Mouse (Mus musculus) v-Abl transformed pro-B cells (cell line): ENCODE data around the gene Phox2b.

Experiments
- in situ Hi-C, 2 experiments: fragments of 400-800 bp; cut with MboI; formaldehyde crosslinking; loops; one replicate each; pipeline ENCODE4 v1.15.1; 2025; ENCODE audit not compliant: unreplicated experiment in 2 of 2

Phox2b gene

DNA sequence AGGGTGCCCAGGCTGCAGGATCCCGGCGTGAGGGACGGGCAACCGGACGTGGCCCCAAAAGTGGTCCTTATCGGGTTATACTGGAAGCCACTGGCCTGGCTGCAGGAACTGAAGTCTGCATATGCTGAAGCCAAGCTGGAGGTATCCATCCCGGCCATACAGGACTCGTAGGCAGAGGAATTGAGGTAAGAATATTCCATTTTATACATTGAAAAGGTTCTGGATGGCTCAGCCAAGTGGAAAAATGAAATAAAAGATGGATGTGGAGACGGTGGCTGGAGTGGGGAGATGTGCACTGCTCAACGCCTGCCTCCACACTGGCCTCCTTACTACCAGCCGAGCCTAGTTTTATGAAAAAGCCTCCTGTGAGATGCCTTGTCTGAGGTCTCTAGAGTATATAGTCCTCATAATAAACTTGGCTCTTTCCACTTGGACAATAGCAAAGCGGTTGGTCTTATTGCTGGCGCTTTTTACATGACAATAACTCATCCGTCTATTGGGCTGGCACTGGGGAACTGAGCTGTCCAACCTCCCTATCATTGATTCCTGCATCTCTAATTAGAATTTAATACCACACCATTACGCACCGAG, at the start of gene Phox2b:
Phox2b (minus strand) TSS at position 569 of the 591 bp plus-strand sequence.
- in situ Hi-C loops, result no loop called here

DNA sequence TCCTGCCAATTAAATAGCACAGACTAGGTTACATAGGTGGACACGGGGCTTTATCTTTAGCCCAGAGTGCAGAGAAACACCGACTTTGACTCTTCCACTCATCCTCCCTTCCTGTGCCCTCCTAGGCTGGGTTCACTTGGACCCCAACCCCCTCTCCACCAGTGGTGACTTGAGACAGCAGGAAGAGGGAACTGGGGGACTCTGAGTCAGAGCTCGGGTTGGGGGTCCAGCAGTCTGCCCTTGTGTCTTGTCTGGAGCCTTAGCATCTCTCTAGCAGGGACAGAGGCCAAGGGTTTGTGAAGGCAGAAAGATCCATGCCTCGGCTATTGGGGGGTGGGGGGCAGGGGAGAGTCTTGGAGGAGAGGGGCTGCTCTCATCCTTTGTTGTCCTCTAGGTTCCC, 43.5 kb upstream of the Phox2b start:
- in situ Hi-C loops, result no loop called here

DNA sequence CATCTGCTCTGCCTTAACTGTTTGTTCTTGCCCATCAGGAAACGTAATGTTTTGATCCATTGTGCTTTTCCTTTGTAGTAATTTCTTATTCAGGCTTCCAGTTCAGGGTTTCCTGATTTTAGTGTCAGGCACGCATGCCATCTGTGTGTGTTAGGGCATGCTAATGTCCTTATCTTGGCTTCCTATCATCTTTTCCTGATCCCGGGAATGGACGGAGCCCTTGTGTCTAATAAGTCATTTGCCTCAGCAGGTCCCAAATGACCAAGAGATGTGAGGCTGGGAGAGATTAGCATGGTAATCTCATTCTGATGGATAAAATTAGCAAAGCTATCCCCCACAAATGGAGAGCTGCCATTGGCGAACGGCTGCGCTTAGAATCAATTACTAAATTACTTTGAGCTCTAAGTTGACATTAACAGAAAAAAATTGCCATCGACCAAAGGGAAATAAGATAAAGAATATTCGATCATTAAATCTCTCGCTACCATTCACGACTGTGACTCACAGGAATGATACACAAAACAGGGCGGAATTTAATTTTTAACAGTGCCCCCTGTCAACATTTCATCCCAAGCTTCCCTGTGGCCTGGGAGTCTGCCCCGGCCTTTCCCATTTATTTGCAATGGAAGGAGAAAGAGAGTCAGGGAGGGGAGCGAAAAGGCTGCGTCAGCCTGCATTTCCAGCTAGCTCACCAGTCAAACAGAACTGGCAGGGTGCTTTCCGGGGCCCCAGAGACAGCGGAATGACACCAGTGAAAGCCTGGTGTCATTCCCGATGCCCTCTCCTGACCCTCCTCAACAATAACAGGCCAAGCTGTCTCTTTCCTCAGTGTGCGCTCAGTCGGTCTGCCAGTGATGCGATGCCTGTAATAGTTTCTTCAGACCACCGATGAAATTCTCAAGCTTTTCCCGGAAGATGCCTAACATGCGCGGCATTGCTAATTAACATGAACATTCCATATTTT, 40.2 kb upstream of the Phox2b start:
- in situ Hi-C loops, result no loop called here

DNA sequence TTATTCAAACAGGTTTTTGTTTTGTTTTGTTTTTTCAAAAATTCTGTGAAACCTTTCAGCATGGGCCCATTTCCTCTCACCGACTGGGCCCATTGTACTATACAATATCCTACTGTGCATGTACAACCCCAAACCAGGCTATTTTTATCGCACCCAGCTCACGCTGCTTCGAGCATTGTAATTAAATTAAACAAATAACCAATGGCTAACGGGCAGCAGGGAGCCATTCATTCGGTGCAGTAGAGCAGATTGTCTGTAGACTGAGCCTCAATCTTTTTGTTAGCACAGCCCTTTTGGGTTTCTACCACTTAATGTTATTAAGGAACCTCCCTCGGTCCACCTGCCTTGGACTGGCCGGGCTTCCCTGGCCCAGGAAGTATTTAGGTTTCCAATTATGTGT, 39.5 kb upstream of the Phox2b start:
- in situ Hi-C loops, result no loop called here

DNA sequence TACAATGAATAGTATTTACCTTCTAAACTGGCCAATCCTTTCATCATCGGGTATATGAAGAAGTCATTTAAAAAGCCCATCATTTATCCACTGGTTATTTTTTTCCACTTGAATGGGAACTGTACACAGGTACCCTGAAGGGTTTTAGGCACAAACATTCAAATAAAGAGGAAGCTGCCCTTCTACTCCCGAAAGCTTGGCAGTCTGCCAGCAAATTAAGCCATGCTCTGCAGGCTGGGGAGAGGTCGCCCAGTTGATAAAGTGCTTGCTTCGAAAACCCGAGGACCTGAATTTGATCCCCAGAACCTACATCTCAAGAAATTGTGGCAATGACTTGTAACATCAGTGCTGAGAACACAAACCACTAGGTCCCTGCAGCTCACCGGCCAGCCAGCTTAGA, 35.6 kb upstream of the Phox2b start:
- in situ Hi-C loops, result no loop called here

DNA sequence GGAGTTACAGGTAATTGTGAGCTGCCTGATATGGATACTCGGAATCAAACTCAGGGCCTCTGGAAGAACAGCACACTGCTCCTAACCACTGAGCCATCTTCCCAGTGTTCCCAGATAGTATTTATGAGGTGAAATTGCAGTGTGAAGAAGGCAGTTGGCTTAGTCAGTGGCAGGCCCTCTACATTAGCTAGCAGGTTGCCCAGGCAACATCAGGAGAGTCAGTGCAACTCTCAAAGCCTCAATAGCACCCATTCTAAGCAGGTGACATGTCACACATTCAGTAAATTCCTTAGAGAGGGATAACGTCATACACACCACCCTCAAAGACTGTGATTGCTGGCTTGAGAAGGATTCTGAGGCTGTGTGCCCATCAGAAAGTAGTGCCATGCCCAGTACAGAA, 32.6 kb upstream of the Phox2b start:
- in situ Hi-C loops, result no loop called here

DNA sequence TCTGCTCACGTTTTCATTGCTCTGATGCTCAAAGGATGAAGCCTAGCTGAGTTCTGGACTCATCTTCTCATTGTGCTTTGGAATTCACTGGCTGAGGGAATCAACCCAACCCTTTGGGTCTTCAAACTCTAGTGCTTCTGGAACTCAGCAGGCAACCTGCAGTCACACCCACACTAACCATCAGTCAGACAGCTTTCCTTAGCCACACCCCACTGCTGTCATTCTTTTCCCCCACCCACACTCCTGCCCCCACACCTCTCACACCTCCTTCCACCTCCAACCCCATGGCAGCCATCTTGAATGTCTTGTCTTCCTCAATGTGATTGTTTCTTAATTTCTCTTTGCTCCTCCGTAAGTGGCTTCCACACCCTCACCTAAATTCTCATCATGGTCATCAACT, 7.2 kb upstream of the Phox2b start:
- in situ Hi-C loops, result no loop called here

DNA sequence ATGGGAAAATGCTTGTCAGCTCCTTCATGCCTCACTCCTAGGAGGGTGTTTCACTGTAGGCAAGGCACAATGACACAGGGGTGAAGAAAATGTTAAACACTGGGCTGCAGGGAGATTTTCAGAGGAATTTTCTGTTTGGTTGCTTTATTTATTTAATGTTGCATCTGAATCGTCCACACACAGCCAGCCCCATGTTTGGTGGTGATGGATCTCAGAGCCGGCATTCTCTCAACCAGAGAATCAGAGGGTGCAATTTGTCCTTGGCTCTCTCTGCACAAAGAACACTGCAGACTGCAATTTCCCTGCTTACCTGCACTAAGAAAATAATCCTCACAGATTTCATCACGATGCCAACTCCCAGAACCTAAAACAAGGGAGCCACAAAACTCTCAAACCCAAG, 3.9 kb upstream of the Phox2b start:
- in situ Hi-C loops, result no loop called here

DNA sequence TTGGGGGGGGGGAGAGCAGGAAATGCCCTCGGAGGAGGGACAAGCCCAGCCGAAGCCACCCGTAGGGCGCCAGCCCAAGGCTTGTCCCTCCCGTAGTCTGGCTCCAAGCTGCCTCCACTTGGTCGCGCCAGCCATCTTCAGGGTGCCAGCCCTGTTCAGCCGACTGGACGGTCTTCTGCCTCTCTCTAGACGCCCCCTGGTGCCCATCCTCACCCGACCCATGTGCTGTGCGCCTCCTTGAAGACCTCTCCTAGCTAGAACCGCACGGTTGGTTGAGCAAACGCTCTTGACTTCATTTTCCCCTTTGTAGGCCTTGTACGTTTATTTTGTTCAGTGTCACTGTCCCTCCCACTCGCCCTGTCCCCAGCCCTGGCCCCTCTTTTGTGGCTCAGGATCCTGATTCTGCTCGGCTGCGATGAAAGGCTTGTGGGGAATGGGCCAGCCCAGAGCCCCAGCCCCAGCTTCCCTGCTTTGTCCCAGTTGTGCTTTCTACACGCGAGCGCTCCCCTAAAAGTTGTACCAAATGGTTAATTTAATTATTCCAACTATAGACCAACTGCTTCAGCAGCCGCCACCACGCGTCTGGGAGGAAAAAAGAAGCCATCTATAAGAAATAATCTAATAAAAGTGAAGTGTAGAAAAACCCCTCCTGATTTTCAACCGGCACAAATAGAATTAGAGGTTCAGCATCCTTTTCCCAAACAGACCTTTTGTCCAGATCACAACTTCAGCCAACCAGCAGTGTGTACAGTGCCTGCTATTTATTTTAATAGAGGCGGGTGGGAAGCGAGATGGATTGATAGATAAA, 2.9 kb upstream of the Phox2b start:
- in situ Hi-C loops, result no loop called here

DNA sequence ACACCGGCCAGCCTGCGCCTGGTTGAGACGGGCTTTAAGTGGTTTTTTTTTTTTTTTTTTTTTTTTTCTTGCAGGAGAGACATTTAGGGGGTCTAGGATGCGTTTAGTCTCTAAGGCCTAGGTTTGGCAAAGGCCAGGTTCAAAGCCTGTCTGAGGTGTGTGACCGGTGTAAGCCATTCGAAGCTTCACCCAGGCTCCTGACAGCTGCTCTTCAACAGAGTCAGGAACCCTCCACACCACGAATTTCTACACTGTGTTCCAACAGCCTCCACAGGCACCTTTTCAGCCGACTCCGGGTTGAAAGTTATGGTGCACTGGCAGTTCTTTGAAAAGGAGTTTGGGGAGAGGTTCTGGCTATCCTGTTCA, 2.3 kb upstream of the Phox2b start:
- in situ Hi-C loops, result no loop called here

DNA sequence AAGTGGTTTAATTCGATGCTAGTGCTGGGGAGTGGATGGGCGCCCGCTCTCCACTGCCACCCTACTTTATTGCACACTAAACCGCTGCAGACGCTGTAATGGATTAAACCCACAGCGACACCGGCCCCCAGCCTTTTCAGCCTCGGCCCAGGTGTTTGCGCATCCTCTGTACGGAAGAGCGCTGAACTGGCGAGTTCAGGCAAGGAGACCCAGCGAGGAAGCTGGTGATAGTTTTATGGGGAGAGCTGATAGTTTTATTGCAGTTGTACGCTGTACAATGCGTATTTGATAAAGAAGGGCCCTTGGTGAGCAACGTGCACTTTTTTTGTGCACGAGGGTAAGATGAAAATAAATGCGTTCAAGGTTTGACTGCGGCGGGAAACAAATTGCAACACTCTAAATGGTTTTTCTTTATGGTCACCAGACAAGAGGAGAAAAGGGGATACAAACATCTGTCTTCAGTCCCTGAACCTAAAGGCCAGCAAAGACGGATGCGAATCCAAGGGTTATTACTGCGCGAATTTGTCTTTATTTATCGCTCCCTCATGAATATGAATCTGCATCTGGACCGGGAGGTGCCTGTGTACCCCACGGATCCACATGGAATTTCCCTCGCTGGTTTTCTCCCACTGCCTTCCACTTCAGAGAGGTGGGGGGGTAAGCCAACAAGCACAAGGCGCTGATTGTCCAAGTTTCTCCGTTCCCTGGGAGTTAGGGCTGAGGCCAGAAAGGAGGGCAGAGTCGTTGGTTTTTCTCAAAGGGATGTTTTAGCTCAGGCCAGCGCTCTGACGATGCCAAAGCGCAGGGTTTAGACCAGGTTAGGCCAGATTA, 1.7 kb upstream of the Phox2b start:
- in situ Hi-C loops, result no loop called here

DNA sequence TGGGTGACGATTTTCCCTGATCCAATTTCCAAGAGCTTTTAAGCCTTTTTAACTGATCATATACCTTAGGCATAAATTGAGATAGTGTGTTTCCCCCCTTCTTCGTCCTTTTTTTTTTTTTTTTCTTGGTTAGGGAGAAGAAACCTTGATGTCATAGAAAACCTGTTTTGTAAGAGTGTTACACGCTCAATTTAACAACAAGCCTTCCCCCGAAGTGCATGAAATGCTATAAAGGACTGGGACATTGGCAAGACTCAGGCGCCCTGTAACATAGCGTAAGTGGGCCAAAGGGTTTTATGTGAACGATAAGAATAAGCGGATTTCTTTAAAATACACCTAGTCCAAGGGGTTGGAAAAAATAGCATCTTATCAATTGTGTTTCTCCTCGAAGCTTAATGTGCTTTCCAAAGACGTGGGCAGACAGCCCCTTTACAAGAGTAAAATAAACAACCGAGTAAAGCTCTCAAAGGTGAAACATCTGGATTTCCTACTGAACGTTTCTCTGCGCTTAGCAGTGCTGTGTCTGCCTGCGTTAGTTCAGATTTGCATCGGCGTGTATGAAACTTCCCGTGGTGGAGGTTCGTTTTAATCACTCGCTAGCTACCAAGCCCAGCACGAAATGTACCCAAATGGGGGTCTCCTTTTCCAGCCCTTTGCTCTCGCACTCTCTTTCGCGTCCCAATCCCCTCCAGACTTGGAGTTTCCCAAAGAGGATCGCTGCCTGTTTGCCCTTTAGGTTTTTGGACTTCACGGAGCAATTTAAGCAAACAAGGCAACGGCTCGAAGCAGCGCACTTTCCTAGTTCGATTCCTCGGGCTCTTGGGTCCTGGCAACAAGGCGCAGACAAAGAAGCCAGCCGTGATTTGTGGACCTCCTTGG, 531 bp upstream of the Phox2b start:
- in situ Hi-C loops, result no loop called here

DNA sequence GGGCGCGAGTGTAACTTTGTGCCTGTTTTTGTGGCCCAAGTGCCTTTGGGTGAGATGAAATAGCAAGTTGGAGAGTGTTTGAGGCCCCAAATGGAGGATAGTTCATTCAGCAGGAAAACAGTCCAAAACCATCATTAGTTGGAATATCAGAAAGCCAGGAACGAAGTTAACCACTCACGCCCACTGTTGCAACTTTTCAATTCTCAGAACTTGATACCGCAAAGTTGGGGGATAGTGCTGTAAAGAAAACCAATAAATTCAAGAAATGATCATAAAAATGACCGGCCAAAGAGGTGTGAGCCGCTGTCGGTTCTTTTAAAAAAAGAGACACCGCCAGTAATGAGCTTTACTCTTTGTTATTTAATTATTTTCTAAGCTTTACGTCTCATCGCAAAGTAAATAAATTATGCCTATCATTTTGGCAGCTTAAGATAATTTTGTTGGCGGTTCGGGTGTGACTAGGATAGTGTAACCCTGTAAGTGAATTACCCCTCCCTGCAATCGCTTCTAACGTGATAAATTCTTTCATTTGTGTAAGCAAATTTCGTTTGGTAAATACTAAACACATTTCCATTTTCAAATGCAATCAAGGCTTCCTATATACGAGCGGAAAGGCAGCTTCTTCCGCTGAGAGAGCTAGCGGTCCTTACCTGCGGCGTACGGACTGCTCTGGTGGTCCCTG, 909 bp downstream of the Phox2b start:
- in situ Hi-C loops, result no loop called here

DNA sequence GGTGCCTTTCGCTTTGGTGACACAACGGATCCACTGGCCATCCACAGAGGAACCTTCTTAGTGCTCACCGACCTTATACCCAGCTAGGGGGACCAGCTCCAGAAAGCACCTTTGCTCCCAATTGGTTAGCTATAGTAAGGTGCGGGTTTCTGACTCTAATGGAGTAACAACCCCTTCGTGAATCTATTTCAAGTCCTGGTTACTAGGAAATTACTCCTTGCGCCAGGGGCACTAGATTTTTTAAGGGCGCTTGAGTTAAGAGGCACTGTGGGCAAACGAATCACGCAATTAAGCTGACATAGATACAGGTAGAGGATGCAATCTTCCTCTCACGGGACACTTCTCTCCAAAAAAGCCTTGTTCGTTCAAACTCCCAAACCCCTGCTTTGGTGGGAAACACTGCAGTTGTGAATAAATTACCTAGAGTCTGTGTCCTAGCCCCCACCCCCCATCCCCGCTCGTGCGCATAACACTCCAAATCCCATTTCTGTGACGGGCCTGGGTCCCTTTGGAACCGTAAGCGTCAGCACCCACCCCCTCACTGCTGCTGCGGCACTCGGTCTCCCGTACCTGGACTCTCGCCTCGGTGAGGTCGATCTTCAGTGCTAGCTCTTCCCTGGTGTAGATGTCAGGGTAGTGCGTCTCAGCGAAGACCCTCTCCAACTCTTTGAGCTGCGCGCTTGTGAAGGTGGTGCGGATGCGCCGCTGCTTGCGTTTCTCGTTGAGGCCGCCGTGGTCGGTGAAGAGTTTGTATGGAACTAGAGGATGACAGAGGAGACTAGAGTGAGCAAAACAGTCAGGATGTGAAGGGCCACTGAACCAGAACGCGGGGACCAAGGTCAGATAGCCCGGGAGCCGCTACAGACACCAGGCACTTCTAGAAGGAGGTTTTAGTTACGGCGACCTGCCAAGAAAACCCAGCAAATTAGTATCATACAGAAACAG, 1.7 kb downstream of the Phox2b start:
- in situ Hi-C loops, result no loop called here

DNA sequence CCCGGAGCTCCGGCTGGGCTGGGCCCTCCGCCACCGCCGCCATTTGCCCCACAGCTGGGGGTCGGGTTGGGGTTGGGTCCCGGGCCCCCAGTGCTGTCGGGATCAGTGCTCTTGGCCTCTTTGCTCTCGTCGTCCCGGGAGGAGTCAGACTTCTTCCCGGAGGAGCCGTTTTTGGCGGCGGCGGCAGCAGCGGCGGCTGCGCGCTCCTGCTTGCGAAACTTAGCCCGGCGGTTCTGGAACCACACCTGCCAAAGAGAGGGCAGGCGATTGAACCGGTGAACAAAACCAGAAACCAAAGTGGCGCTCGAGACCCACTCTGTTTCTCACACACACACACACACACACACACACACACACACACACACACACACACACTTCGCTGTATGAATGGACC, 2.7 kb downstream of the Phox2b start:
- in situ Hi-C loops, result no loop called here

DNA sequence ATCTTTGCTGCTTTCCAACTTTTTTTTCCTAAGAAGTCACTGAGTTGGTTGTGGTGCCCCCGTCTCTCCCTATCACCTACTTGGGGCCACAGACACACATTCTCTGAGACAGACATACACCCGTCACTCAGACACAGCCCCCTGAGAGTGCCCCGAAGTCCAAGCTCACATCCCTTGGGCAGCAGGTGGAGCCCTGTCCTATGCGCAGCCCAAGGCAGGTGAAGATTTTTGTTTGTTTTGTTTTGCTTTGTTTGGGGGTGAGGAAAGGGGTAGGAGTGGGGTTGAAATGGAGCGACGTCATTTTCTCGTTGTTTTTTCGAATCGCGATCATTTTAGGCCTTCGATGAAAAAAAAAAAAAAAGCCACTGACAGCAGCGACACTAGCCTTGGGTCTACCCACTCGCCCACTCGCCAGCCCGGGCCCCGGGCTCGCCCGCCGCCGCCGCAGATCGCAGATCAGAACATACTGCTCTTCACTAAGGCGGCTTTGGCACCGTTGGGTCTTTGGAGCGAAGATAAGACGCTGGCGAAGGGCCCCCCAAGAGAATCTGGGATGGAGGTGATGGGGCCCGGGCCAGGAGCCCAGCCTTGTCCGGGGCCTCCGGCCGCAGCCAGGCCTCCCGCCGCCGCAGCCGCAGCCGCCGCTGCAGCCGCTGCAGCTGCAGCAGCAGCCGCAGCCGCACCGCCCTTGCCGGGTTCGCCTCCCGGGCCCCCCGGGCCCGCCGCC, 3.3 kb downstream of the Phox2b start:
- in situ Hi-C loops, result no loop called here

DNA sequence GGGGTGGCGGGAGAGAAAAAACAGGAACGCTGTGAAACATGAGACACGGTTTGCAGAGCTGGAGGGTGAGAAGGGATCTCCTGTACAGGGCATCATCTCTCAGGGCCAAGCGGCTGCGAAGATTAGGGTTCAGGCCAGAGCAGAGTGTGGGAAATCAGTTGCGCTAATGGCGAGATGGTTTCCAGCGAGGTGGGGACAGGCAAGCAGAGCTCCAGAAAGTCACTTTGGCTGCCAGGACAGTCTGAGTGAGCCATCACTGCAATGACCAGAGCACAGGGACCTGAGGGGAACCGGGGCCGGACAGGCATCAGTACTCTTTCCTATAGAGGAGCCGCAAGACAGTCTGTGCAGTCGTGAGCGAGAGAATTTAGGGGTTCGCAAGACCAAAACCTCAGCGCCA, 3.9 kb downstream of the Phox2b start:
- in situ Hi-C loops, result no loop called here
